Mouse (Mus musculus): ENCODE data around the gene Pogk. TPM values are rescaled to one million over a fixed set of nuclear protein-coding genes. Genes with fewer than 3 reads are reported as not detected.

Gene Pogk
- total RNA-seq, 2 experiments from 2014 or later, result 85.2 to 91.1 TPM

Other genes with a start within 250 kb of the Pogk start
- under 1 TPM in 1 of 2 experiments, not detected in 1; 0.24 TPM for gene Mael, start 171.1 kb downstream of the Pogk start, total RNA-seq (2021)
- 10 to 100 TPM; 40.6 to 44.8 TPM for gene Ildr2, start 155.7 kb downstream of the Pogk start, total RNA-seq (2021)
- 10 to 100 TPM; 43.5 to 43.8 TPM for gene Tada1, start 30.8 kb downstream of the Pogk start, total RNA-seq (2021)
- not detected for gene Gm4846, start 87.7 kb upstream of the Pogk start, total RNA-seq (2021)
- gene Gm4847, start 237.8 kb upstream of the Pogk start, total RNA-seq (2021), result not detected